Mouse (Mus musculus) embryonic fibroblast, embryonic 13.5 days (primary cell): ENCODE results near the gene Btk. TPM values are rescaled to one million over a fixed set of nuclear protein-coding genes. Genes with fewer than 3 reads are reported as not detected.

Source experiments
- H3K27ac ChIP-seq: 2 replicates; pipeline ENCODE4 v1.5.1; 2012; ENCODE audit warnings: low read length, control low read depth, inconsistent platforms; ENCODE audit not compliant: insufficient read depth
- H3K4me1 ChIP-seq: 2 replicates; pipeline ENCODE4 v1.6.1; 2011; ENCODE audit warnings: low read length; ENCODE audit not compliant: control insufficient read depth, insufficient read depth
- H3K4me3 ChIP-seq: 2 replicates; pipeline ENCODE4 v1.5.1; 2011; ENCODE audit warnings: mild to moderate bottlenecking, control low read depth, low read length; ENCODE audit not compliant: insufficient read depth
- CTCF ChIP-seq: IDR thresholded peaks from 2 replicates; pipeline ENCODE4 v1.5.1; 2011; ENCODE audit warnings: mild to moderate bottlenecking, control low read depth, low read length, moderate library complexity, borderline replicate concordance; ENCODE audit not compliant: insufficient read depth
- POLR2A ChIP-seq: IDR thresholded peaks from 2 replicates; pipeline ENCODE4 v1.6.1; 2011; ENCODE audit warnings: low read depth, mild to moderate bottlenecking, control low read depth, low read length, moderate library complexity
- polyA plus RNA-seq: library from polyadenylated mRNA; stranded (reverse); fragments of >200 nt; gene quantifications from 2 replicates; pipeline ENCODE4 v1.2.4, GENCODE M21; 2011; ENCODE audit warnings: low read depth; ENCODE audit not compliant: missing spikeins, insufficient read length

Btk gene
- polyA plus RNA-seq, 1 experiment, result 0.61 TPM

DNA sequence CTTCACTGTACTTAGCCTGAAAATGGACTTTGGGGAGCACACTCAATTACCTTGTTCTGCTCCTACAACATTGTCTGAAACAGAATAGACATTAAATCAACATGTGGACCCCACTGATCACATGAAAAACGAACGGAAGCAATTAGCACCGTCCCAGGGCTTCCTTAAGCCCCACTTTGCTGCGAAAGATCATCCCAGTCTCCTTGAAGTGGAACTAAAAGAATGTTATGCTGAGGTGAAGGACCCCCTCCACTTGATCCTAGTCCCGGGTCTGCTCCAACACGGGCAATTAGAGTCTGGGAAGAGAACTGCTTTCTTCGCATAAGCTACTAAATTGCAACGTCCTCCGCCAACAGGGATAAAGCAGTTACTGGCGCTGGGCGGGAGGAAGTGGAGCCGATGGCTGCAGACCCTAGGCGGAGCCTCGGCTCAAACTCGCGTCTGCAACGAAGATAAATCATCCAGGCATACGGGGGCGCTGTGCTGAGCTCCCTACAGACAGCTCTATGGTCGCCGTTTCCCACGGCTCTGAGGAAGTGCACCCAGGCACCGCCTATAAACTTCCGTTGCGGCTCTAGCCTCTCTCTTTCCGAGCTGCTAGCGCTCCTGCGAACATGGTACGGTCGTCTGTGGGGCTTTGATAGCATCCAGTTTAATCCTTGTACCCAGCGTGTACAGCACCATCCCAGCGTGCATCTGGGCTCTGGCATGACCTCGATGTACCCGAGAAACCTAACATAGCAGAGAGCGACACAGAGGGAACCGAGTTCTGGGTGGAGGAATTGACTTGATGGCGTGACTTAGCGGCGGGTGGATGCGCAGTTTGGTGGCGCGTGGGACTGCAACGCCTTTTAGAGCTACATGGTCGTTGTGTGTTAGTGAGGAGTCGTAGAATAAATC, 2.0 kb upstream of the Btk start, which contains the start of gene Rpl36a:
Gene Rpl36a, plus strand, starts transcription at position 552 of the 900 bp plus-strand sequence.
- 0 out of 2 replicates have a peak, but pooled peaks have one; percentile 24 for TF ChIP-seq CTCF
- TF ChIP-seq POLR2A, result peak; percentile 94
- Histone ChIP-seq H3K4me1 (no peaks in the 10 kb centered on the region), H3K27ac (peak within 1 kb of the TSS; percentile 89), H3K4me3 (peak within 1 kb of the TSS; percentile 73)

DNA sequence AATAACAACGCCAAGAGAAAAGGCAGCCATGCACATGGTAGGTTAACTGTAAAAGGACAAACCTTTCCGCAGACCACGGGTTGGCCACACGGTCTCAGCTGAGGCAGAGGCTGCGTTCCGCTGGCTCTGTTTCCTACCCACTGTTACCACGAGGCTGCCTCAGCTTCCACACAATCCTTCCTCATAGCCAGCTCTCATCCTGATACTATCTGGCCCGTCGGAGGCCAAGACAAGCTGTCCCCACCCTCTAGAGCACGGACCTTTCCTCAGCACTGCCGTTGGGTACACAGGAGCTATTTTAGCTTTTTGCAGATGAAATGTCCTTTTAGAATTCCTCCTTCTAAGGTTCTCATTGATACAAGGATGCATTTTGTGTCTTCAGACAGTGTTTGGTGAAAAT, 1.1 kb downstream of the Btk start:
- no peak for TF ChIP-seq CTCF
- no peak for TF ChIP-seq POLR2A
- Histone ChIP-seq H3K4me1 (no peaks in the 10 kb centered on the region), H3K4me3 (no peak overlapping the region), H3K27ac (no peak overlapping the region)

DNA sequence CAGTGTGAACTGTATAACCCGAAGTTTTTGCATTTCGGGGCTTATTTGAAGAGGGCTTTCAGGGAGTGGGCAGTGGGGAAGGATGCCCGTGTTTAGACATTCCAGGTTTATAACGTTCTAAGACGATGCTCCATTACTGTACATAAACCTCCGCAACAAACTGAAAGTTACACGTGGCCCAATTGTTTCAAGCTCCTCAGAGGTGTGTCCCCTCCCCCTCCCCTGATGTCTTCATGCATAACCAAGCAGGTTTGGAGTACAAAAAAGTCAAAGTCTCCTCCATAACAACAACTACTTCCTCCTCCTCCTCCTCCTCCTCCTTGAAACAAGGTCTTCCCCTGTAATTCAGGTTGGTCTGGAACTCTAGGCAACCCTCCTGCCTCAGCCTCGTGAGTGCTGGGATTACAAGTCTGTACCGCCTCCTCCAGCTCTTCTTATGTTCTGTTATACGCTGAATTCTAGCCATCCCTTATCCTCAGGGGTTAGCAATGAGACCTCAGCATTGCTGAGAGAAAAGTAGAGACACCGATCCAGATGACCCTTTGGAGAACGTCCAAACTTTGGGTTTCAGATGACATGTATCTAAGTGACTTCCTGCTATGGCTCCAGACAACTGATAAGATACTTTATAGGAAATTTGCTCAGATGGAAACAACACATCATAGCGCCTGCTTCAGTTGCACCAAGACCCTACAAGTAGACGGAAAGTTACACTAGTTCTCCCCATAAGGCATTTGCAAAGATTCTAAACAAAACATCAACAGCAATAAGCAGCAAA, 2.7 kb downstream of the Btk start:
- TF ChIP-seq CTCF, result no peak
- TF ChIP-seq POLR2A, result no peak
- H3K4me3 ChIP-seq, result no peak overlapping the region
- H3K4me1 ChIP-seq, result no peaks in the 10 kb centered on the region
- no peak overlapping the region for H3K27ac ChIP-seq

DNA sequence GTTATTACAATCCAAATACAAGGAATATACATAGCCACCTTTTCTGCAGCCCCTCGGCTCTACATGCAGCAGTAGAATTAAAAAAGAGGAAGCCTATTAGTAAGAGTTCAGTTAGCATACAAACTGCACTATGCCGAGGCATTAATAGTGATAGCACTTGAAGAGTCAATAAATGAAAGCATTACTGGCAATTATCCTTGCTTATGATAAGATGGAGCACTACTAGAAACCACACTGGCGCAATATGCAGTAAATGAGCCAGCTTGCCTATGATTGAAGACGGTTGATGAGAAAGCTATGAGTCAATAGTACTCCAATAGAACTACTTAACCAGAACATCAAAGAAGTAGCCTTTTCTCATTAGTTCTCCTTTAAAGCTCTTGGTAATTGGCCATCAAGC, 5.5 kb downstream of the Btk start:
- Histone ChIP-seq H3K4me1 (no peaks in the 10 kb centered on the region), H3K4me3 (no peak overlapping the region), H3K27ac (no peak overlapping the region)
- TF ChIP-seq POLR2A (no peak), CTCF (no peak)

DNA sequence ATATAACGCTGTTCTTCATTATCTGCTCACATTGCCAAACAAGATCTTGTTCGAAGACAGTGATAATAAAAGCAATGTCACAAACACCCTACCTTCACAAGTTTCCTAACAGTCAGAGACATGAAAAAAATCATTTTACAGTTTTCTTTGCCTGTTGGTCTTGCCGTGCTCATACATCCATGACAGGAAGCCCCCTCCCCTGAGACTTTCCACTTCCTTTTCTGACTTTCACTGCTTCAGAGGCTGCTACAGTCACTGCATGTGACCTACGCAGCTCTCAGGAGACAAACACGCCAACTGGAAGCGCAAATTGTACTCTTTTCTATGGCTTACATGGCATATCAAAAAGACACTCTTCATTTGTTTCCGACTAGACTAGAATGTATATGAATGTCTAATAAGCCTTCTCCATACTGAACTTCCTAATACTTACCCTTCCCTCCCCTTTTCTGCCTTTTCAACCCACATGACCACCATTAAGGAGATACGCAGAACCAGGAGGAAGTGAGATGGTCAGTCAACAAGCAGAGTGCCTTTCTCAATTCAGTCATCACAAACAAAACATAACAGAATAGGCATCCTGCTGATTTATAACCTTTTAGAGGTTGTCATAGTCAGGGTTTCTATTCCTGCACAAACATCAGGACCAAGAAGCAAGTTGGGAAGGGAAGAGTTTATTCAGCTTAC, 16.7 kb downstream of the Btk start:
- no peak overlapping the region for H3K4me3 ChIP-seq
- no peaks in the 10 kb centered on the region for H3K4me1 ChIP-seq
- no peak overlapping the region for H3K27ac ChIP-seq
- TF ChIP-seq POLR2A (no peak), CTCF (no peak)

DNA sequence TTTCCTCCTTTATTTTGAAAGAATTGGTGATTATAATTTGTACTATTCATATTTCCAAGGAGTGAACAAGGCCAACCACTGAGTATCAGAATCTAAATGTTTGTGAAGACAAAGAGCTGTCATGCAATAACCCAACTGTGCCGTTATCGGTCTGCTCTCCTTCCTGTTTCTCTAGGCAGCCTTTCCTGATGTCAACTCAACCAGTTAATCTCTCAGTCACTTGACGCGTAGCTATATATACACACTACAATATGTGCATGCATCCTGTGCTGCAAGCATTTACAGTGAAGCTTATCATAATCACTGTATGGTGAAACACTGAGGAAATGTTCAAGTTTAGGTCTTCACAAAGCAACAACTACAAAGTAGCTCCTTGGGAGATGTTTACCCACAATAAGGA, 19.0 kb downstream of the Btk start:
- H3K27ac ChIP-seq, result no peak overlapping the region
- no peak for TF ChIP-seq CTCF
- no peak for TF ChIP-seq POLR2A
- H3K4me3 ChIP-seq, result no peak overlapping the region
- no peaks in the 10 kb centered on the region for H3K4me1 ChIP-seq

DNA sequence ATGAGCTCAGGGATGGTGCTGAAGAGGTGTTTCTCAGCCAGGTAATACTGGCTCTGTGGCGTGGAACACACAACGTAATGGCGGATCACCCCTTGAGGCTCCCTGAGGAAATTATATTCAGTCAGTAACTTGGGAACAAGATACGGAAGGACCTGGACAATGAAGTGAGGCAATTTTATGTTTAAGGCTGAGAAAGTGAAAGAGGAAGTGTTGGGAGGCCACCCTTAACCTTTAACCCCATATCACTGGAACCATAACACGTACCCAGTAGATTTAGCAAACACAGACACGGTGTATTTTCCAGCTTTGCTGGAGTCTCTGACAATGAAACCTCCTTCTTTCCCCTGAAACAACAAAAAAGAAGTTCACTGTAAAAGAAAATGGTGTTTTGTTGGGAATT, 28.9 kb downstream of the Btk start:
- H3K27ac ChIP-seq, result no peak overlapping the region
- no peak for TF ChIP-seq POLR2A
- TF ChIP-seq CTCF, result no peak
- no peak overlapping the region for H3K4me3 ChIP-seq
- H3K4me1 ChIP-seq, result no peaks in the 10 kb centered on the region

DNA sequence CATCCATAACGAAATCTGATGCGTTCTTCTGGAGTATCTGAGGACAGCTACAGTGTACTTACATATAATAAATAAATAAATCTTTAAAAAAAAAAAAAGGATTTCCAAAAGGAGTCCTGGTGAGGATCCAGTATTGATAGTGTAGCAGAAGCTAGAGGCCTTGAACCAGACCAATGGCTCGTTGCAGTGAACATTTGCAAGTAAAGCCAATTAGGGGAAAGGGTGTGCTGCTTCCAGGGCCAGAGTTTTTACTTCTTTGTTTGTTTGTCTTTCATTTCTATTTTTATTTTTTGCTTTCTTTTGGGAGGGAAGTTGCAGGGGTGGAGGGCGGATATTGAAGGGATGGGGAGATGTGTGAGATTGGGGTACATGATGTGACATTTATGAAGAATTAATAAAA, 30.0 kb downstream of the Btk start:
- TF ChIP-seq POLR2A (no peak), CTCF (no peak)
- no peaks in the 10 kb centered on the region for H3K4me1 ChIP-seq
- no peak overlapping the region for H3K4me3 ChIP-seq
- H3K27ac ChIP-seq, result no peak overlapping the region

DNA sequence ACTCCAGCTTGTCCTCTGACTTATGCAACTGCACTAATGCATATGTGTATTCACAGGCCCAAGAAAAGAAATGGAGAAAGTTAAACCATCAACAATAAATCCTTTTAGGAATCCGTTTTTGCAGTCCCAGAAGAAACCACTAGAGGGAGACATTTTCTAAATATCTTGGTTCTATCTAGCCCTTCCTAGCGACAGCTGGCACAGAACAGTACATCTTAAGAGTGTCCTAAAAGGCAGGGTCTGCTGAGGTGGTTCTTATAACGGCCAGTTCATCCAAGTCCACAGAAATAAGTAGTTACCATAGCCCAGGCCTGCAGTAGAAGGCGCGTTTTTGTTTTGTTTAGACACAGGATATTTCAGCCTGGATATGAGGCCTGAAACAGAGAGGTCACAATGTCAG, 32.5 kb downstream of the Btk start:
- TF ChIP-seq POLR2A (no peak), CTCF (no peak)

More for the DNA sequence above, 32.5 kb downstream of the Btk start:
- H3K27ac ChIP-seq, result no peak overlapping the region
- H3K4me1 ChIP-seq, result no peaks in the 10 kb centered on the region
- no peak overlapping the region for H3K4me3 ChIP-seq
